Mouse (Mus musculus) liver, embryonic 14.5 days (tissue): ENCODE measurements around the gene Gpr1. TPM values are rescaled to one million over a fixed set of nuclear protein-coding genes. Genes with fewer than 3 reads are reported as not detected.

Experiments
- ATAC-seq: fragments of 200-750 bp; cut with Nextera tagmentation; 2 replicates; pipeline ENCODE4 v1.8.0; 2017; ENCODE audit warnings: moderate number of reproducible peaks, mild to moderate bottlenecking, moderate library complexity; ENCODE audit not compliant: insufficient read depth
- DNase-seq, 3 experiments: peaks; one replicate each; pipeline ENCODE4 v3.0.0-alpha.2; 2012 to 2013; ENCODE audit warnings: low read depth in 3 of 3, low spot score in 3 of 3
- H3K27ac ChIP-seq: fragments of 300-500 bp; sonication (generic); 2 replicates; pipeline ENCODE4 v1.5.1; 2014; ENCODE audit warnings: moderate library complexity, mild to moderate bottlenecking, control low read depth, inconsistent platforms
- H3K27me3 ChIP-seq: fragments of 300-500 bp; sonication (generic); 2 replicates; pipeline ENCODE4 v1.6.1; 2014; ENCODE audit warnings: mild to moderate bottlenecking, low read length, moderate library complexity; ENCODE audit not compliant: control insufficient read depth, insufficient read depth
- H3K36me3 ChIP-seq: fragments of 300-500 bp; sonication (generic); replicated peaks from 2 replicates; pipeline ENCODE4 v1.6.1; 2014; ENCODE audit warnings: low read depth; ENCODE audit not compliant: control insufficient read depth, insufficient read depth
- H3K4me1 ChIP-seq, 2 experiments: fragments of 200-500 bp in 1 of 2; fragments of 300-500 bp in 1 of 2; sonication (generic) in 1 of 2; replicated peaks; 2 replicates each; pipeline ENCODE4 v1.6.1; 2012 to 2014; ENCODE audit warnings: antibody characterized with exemption in 1 of 2, inconsistent platforms in 1 of 2, low read length in 1 of 2; ENCODE audit not compliant: control insufficient read depth in 2 of 2, insufficient read depth in 2 of 2
- H3K4me2 ChIP-seq: fragments of 300-500 bp; sonication (generic); 2 replicates; pipeline ENCODE4 v1.6.1; 2014; ENCODE audit warnings: low read depth, mild to moderate bottlenecking, control low read depth, moderate library complexity
- H3K4me3 ChIP-seq, 2 experiments: fragments of 200-500 bp in 1 of 2; fragments of 300-500 bp in 1 of 2; sonication (generic) in 1 of 2; 2 replicates each; pipeline ENCODE4 v1.5.1; 2012 to 2014; ENCODE audit warnings: low read depth in 2 of 2, low read length in 2 of 2, mild to moderate bottlenecking in 2 of 2, control low read depth in 1 of 2, inconsistent platforms in 1 of 2, moderate library complexity in 1 of 2; ENCODE audit not compliant: insufficient read depth in 1 of 2
- H3K9ac ChIP-seq: fragments of 300-500 bp; sonication (generic); replicated peaks from 2 replicates; pipeline ENCODE4 v1.6.1; 2014; ENCODE audit warnings: mild to moderate bottlenecking, control low read depth, moderate library complexity
- H3K9me3 ChIP-seq: fragments of 300-500 bp; sonication (generic); 2 replicates; pipeline ENCODE4 v1.6.1; 2016; ENCODE audit warnings: low read length, mixed read lengths; ENCODE audit not compliant: control insufficient read depth
- CTCF ChIP-seq: IDR thresholded peaks from 2 replicates; pipeline ENCODE4 v1.5.1; 2016; ENCODE audit warnings: antibody characterized with exemption, low read depth, control low read depth
- EP300 ChIP-seq: IDR thresholded peaks from 2 replicates; pipeline ENCODE4 v1.6.1; 2016; ENCODE audit warnings: antibody characterized with exemption, low read depth
- WGBS: fragments of 180-500 bp; shearing (Covaris S2); extraction: QIAGEN DNeasy Blood & Tissue Kit; methylation state at CpG from one replicate; pipeline ENCODE4 v1.1.7; 2014; ENCODE audit not compliant: insufficient replicate concordance; 5-methylcytosine and 5-hydroxymethylcytosine counted together
- polyA plus RNA-seq, 2 experiments: library from polyadenylated mRNA; depleted of rRNA in 1 of 2; stranded (reverse) in 1 of 2; unstranded in 1 of 2; fragments of >200 nt; fragmentation: Nextera tagmentation in 1 of 2; extraction: Ambion mirVana in 1 of 2; gene quantifications; 2 replicates each; pipeline versions ENCODE4 v1.2.1 to v1.2.3; 2012 to 2014

Gene Gpr1
- polyA plus RNA-seq, 2 experiments = not detected

DNA sequence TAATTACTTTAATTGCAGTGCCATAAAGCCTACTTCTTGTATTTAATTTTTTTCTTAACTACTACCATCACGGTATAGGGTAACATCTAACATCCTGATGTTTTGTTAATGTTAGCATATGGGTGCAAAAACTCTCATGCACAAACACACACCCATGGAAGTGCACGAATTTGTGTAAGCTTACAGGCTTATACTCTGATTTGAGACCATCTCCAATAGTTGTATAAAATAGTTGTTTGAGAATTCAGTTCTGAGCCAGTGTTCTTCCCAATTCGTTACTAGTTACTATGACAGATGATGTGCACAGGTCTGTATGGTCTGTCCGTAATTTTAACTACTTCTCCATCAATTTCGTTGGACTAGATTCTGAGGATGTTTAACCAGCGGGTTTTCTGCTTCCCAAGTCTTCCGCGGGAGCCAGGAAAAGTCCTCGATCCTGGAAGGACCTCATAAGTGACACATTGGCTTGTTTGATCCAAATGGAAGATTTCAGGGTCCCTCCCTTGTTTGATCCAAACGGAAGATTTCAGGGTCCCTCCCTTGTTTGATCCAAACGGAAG lies 45.0 kb upstream of the Gpr1 start:
- no peaks in the 10 kb centered on the region for H3K4me1 ChIP-seq
- H3K4me2 ChIP-seq = no peak overlapping the region
- no peaks in the 10 kb centered on the region for H3K36me3 ChIP-seq
- DNase-seq (no peak), ATAC-seq (no peak)
- no peak overlapping the region for H3K9ac ChIP-seq
- H3K27ac ChIP-seq = no peak overlapping the region
- no peak for TF ChIP-seq CTCF
- TF ChIP-seq EP300 = no peak
- 30% methylated on average over 11 of the region's 11 CpGs for WGBS
- peaks cover 79% of the 10 kb centered on the region for H3K27me3 ChIP-seq
- H3K9me3 ChIP-seq = no peaks in the 10 kb centered on the region
- no peak overlapping the region for H3K4me3 ChIP-seq

DNA sequence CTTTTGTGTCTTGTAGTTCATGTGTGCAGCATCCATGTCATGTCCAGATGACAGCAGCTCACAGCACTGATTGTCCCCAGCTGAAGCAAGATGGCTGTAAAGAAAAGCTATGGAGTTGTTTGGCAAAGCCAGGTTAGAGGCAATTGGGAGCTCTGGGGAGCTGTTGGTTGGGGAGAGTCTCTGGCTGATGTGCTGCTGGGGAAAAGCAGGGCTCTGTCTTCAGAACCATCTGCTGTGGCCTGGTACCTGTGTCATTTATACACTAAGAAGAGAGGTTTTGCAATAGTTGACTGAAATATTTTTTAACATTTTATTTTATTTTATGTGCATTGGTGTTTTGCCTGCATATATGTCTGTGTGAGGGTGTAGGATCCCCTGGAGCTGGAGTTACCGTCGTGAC lies 44.2 kb upstream of the Gpr1 start:
- no peak overlapping the region for H3K4me3 ChIP-seq
- TF ChIP-seq CTCF (no peak), EP300 (no peak)
- no peak overlapping the region for H3K4me2 ChIP-seq
- 32% methylated on average over 2 of the region's 2 CpGs for WGBS
- no peaks in the 10 kb centered on the region for H3K4me1 ChIP-seq
- ATAC-seq (no peak), DNase-seq (no peak)
- H3K9me3 ChIP-seq = no peaks in the 10 kb centered on the region
- no peak overlapping the region for H3K27ac ChIP-seq
- peaks cover 74% of the 10 kb centered on the region for H3K27me3 ChIP-seq
- H3K9ac ChIP-seq = no peak overlapping the region
- H3K36me3 ChIP-seq = no peaks in the 10 kb centered on the region

DNA sequence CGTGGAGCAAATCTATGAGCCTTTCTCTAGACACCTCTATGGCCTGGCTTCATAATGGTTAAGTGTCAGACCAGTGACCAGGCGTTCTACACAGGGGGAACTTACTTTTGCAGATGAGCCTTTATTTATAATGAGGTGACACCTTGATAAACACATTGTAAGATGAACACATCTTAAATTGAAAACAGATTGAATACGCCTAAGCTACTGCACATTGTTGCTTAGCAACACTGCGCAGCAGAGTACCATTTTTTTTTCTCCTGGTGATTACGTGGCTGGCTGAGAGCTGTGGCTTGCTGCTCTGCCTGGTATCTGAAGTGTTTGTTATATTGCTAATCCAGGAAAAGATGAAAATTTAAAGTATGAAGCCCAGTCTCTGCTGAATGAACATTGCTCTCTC lies 41.7 kb upstream of the Gpr1 start:
- Histone ChIP-seq H3K4me2 (no peak overlapping the region), H3K4me1 (no peaks in the 10 kb centered on the region), H3K27ac (no peak overlapping the region), H3K36me3 (no peaks in the 10 kb centered on the region), H3K9ac (no peak overlapping the region), H3K4me3 (no peak overlapping the region), H3K9me3 (no peaks in the 10 kb centered on the region), H3K27me3 (peaks cover 77% of the 10 kb centered on the region)
- TF ChIP-seq CTCF (no peak), EP300 (no peak)
- 27% methylated on average over 5 of the region's 5 CpGs for WGBS
- no peak for DNase-seq
- no peak for ATAC-seq

DNA sequence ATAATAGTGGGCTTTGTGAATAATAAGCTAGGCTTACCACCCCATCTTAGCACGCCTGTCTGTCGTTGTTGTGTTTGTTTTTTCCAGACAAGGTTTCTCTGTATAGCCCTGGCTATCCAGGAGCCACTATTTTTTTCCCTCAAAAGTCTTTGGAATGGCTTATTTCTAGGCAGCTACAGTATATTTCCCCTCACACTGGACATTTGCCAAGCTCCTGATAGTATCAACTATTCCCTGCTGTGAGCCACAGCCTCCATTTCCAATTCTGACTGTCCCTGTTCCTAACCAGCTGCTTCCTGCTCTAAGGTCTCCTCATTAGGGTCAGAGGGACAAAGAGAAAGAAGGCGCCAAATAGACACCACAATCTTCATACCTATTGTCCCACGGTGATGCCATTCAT lies 40.8 kb upstream of the Gpr1 start:
- Histone ChIP-seq H3K4me2 (no peak overlapping the region), H3K36me3 (no peaks in the 10 kb centered on the region), H3K4me3 (no peak overlapping the region), H3K27ac (no peak overlapping the region), H3K9me3 (no peaks in the 10 kb centered on the region), H3K4me1 (no peaks in the 10 kb centered on the region), H3K9ac (no peak overlapping the region), H3K27me3 (peaks cover 72% of the 10 kb centered on the region)
- ATAC-seq (no peak), DNase-seq (no peak)
- no peak for TF ChIP-seq CTCF
- no peak for TF ChIP-seq EP300
- 21% methylated on average over 4 of the region's 4 CpGs for WGBS

DNA sequence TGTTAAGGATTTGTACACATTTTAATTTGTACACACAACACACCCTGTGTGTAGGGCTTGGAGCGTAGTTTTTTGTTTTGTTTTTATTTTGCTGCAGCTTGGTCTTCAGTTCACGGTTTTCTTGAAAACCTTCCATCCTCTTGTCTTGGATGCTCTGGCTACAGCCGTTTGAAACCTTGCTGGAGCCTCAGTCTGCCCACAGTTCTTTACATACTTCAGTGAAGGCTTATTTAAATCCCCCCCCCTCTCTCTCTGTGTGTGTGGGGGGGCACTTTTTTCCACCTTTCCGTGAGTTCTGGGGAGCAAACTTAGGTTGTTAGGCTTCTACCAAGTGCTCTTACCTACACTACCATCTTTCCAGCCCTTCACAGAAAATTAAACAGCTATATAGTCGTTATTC lies 38.9 kb upstream of the Gpr1 start:
- peaks cover 73% of the 10 kb centered on the region for H3K27me3 ChIP-seq
- no peaks in the 10 kb centered on the region for H3K36me3 ChIP-seq
- no peak overlapping the region for H3K4me2 ChIP-seq
- DNase-seq = no peak
- H3K4me3 ChIP-seq = no peak overlapping the region
- no peak overlapping the region for H3K9ac ChIP-seq
- H3K4me1 ChIP-seq = no peaks in the 10 kb centered on the region
- no peak overlapping the region for H3K27ac ChIP-seq
- TF ChIP-seq CTCF (no peak), EP300 (no peak)
- WGBS = 38% methylated on average over 5 of the region's 5 CpGs
- ATAC-seq = no peak
- no peaks in the 10 kb centered on the region for H3K9me3 ChIP-seq
